Mouse (Mus musculus) heart, postnatal 0 days (tissue): ENCODE data around the gene Ick.

Experiments
- CTCF ChIP-seq: IDR thresholded peaks from 2 replicates; pipeline ENCODE4 v1.5.1; 2016; ENCODE audit warnings: antibody characterized with exemption, control low read depth, low read depth
- EP300 ChIP-seq: IDR thresholded peaks from 2 replicates; pipeline ENCODE4 v1.6.1; 2016; ENCODE audit warnings: antibody characterized with exemption, low read depth

GRCm38 (mm10) chr9:78107912-78108795 lies 838 bp upstream of the Ick start:
- TF ChIP-seq CTCF: no peak
- no peak for TF ChIP-seq EP300
